Mouse (Mus musculus) embryo, embryonic 11 days (tissue): ENCODE data around the gene Pts.

Experiments used
- DNase-seq: peaks from one replicate; pipeline ENCODE4 v3.0.0-alpha.2; 2015

Gene Pts

GRCm38 (mm10) chr9:50527860-50528259 is 664 bp downstream of the Pts start:
- DNase-seq: no peak

GRCm38 (mm10) chr9:50525585-50525984 is 2.9 kb downstream of the Pts start:
- no peak for DNase-seq

GRCm38 (mm10) chr9:50524936-50525335 is 3.6 kb downstream of the Pts start:
- no peak for DNase-seq

- DNase-seq: no peak
Observed at GRCm38 (mm10) chr9:50522574-50522973, 6.0 kb downstream of the Pts start.

GRCm38 (mm10) chr9:50521562-50521961 is 7.0 kb downstream of the Pts start:
- no peak for DNase-seq

- no peak for DNase-seq
Observed at GRCm38 (mm10) chr9:50520748-50521147, 7.8 kb downstream of the Pts start.

- peak; percentile 45 for DNase-seq
Observed at GRCm38 (mm10) chr9:50518781-50519180, 9.7 kb downstream of the Pts start.

GRCm38 (mm10) chr9:50515462-50515861 is 13.1 kb downstream of the Pts start:
- no peak for DNase-seq

- no peak for DNase-seq
Observed at GRCm38 (mm10) chr9:50507570-50507969, 21.0 kb downstream of the Pts start.

- DNase-seq: no peak
Observed at GRCm38 (mm10) chr9:50505405-50505804, 23.1 kb downstream of the Pts start.

GRCm38 (mm10) chr9:50502949-50503348 is 25.6 kb downstream of the Pts start:
- DNase-seq: no peak

- DNase-seq: peak; percentile 85
Observed at GRCm38 (mm10) chr9:50500974-50501501, 27.5 kb downstream of the Pts start.

GRCm38 (mm10) chr9:50500467-50500973 is 28.0 kb downstream of the Pts start:
- no peak for DNase-seq

GRCm38 (mm10) chr9:50499781-50500180 is 28.7 kb downstream of the Pts start:
- DNase-seq: no peak

GRCm38 (mm10) chr9:50498815-50499214 is 29.7 kb downstream of the Pts start:
- no peak for DNase-seq

- DNase-seq: no peak
Observed at GRCm38 (mm10) chr9:50497536-50497935, 31.0 kb downstream of the Pts start.

GRCm38 (mm10) chr9:50497076-50497475 is 31.4 kb downstream of the Pts start:
- DNase-seq: no peak

GRCm38 (mm10) chr9:50496546-50496945 is 32.0 kb downstream of the Pts start:
- no peak for DNase-seq

GRCm38 (mm10) chr9:50496151-50496505 is 32.4 kb downstream of the Pts start:
- no peak for DNase-seq

- no peak for DNase-seq
Observed at GRCm38 (mm10) chr9:50495405-50496150, 32.9 kb downstream of the Pts start.

GRCm38 (mm10) chr9:50494311-50494710 is 34.2 kb downstream of the Pts start, which contains the start of gene Plet1:
Gene Plet1 (plus strand): TSS chr9:50494525.
- no peak for DNase-seq

- DNase-seq: no peak
Observed at GRCm38 (mm10) chr9:50493777-50494176, 34.7 kb downstream of the Pts start.

GRCm38 (mm10) chr9:50491531-50492045 is 36.9 kb downstream of the Pts start:
- DNase-seq: no peak

GRCm38 (mm10) chr9:50490836-50491235 is 37.7 kb downstream of the Pts start:
- DNase-seq: no peak
